Mouse (Mus musculus): ENCODE data around the gene Pgm2.

DNA sequence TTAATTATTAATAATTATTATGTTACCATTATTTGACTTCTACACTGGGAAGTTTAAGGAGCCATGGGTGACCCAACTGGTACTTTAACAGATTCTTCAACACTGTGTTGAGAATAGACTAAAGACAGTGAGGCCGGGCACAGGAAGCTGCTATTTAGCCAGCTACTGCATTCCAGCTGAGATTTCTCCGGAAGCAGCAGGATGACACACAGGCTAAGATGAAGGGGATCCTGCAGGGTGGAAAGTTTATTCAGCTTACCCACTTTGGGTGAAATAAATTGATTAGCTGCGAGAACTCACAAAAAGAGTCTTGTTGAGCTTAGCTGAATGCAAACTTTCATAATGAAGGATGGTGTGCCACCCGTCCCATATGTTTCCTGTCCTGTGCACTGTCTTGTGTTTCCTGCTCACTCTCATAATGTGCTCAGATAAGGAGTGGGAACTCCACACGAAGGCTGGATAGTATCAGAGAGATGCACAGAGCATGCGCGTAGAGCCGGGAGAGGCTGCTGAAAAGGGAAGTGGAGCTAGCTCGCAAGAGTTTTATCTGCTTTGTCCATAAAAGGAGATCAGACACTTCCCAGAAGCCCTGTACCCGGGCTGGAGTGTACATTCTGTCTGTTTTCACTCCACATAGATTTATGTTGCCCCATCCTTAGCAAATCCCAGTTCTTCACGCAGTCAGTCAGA lies 63.3 kb downstream of the Pgm2 start, which contains the start of gene Tbc1d1:
- TF ChIP-seq POLR2A (IDR thresholded peaks at IDR 0.05; ENCODE audit: extremely low read depth, insufficient read depth, low read length) (no peak), CTCF (IDR thresholded peaks at IDR 0.05; ENCODE audit: extremely low read depth, insufficient read depth, low read length) (no peak)

Data from cortical plate, adult 2 months (tissue).